Mouse (Mus musculus) intestine, embryonic 15.5 days (tissue): ENCODE results near the gene Lyplal1. TPM values are rescaled to one million over a fixed set of nuclear protein-coding genes. Genes with fewer than 3 reads are reported as not detected.

Experiments used
- ATAC-seq: fragments of 200-750 bp; cut with Nextera tagmentation; 2 replicates; pipeline ENCODE4 v1.8.0; 2017; ENCODE audit warnings: moderate TSS enrichment, moderate library complexity
- H3K27ac ChIP-seq: fragments of 300-500 bp; sonication (generic); 2 replicates; pipeline ENCODE4 v1.5.1; 2015; ENCODE audit warnings: mild to moderate bottlenecking, inconsistent platforms
- H3K27me3 ChIP-seq: fragments of 300-500 bp; sonication (generic); replicated peaks from 2 replicates; pipeline ENCODE4 v1.6.1; 2015; ENCODE audit warnings: inconsistent platforms
- H3K36me3 ChIP-seq: fragments of 300-500 bp; sonication (generic); 2 replicates; pipeline ENCODE4 v1.6.1; 2015; ENCODE audit warnings: inconsistent platforms
- H3K4me1 ChIP-seq: fragments of 300-500 bp; sonication (generic); replicated peaks from 2 replicates; pipeline ENCODE4 v1.6.1; 2015; ENCODE audit warnings: inconsistent platforms
- H3K4me2 ChIP-seq: fragments of 300-500 bp; sonication (generic); replicated peaks from 2 replicates; pipeline ENCODE4 v1.6.1; 2015; ENCODE audit warnings: mild to moderate bottlenecking, inconsistent platforms
- H3K4me3 ChIP-seq: fragments of 300-500 bp; sonication (generic); replicated peaks from 2 replicates; pipeline ENCODE4 v1.5.1; 2015; ENCODE audit warnings: inconsistent platforms
- H3K9ac ChIP-seq: fragments of 300-500 bp; sonication (generic); 2 replicates; pipeline ENCODE4 v1.6.1; 2015; ENCODE audit warnings: inconsistent platforms
- H3K9me3 ChIP-seq: fragments of 300-500 bp; sonication (generic); 2 replicates; pipeline ENCODE4 v1.6.1; 2016; ENCODE audit warnings: inconsistent platforms
- WGBS: fragments of 180-500 bp; shearing (Covaris S2); methylation state at CpG from one replicate; pipeline ENCODE4 v1.1.7; 2015; 5-methylcytosine and 5-hydroxymethylcytosine counted together
- polyA plus RNA-seq: library from polyadenylated mRNA; unstranded; fragments of >200 nt; fragmentation: Nextera tagmentation; extraction: Ambion mirVana; gene quantifications from 2 replicates; pipeline ENCODE4 v1.2.1, GENCODE M21; 2015

The Lyplal1 gene
- polyA plus RNA-seq, 1 experiment from 2014 or later: 17.1 TPM

- Histone ChIP-seq H3K4me3 (no peak overlapping the region), H3K4me1 (0 out of 2 replicates have a peak, but pooled peaks cover 2% of the 10 kb centered on the region), H3K27me3 (no peaks in the 10 kb centered on the region), H3K36me3 (no peaks in the 10 kb centered on the region), H3K9me3 (no peaks in the 10 kb centered on the region), H3K9ac (no peak overlapping the region), H3K4me2 (no peak overlapping the region), H3K27ac (no peak overlapping the region)
- WGBS: 57% methylated on average over 5 of the region's 5 CpGs
- ATAC-seq: no peak
Observed at GRCm38 (mm10) chr1:186119856-186120255, 2.7 kb upstream of the Lyplal1 start.

GRCm38 (mm10) chr1:186116086-186116600, 967 bp downstream of the Lyplal1 start:
- 78% methylated on average over 7 of the region's 7 CpGs for WGBS
- H3K9ac ChIP-seq: no peak overlapping the region
- no peaks in the 10 kb centered on the region for H3K9me3 ChIP-seq
- H3K4me3 ChIP-seq: no peak overlapping the region
- 0 out of 2 replicates have a peak, but pooled peaks cover 2% of the 10 kb centered on the region for H3K4me1 ChIP-seq
- H3K27me3 ChIP-seq: no peaks in the 10 kb centered on the region
- H3K27ac ChIP-seq: no peak overlapping the region
- no peak for ATAC-seq
- no peaks in the 10 kb centered on the region for H3K36me3 ChIP-seq
- no peak overlapping the region for H3K4me2 ChIP-seq

- ATAC-seq: no peak
- Histone ChIP-seq H3K9ac (no peak overlapping the region), H3K27ac (no peak overlapping the region), H3K27me3 (no peaks in the 10 kb centered on the region), H3K9me3 (no peaks in the 10 kb centered on the region), H3K4me3 (no peak overlapping the region), H3K36me3 (no peaks in the 10 kb centered on the region), H3K4me2 (no peak overlapping the region), H3K4me1 (no peaks in the 10 kb centered on the region)
- 61% methylated on average over 8 of the region's 8 CpGs for WGBS
Observed at GRCm38 (mm10) chr1:186102313-186102712, 14.8 kb downstream of the Lyplal1 start.

- Histone ChIP-seq H3K36me3 (no peaks in the 10 kb centered on the region), H3K9me3 (no peaks in the 10 kb centered on the region), H3K4me2 (no peak overlapping the region), H3K9ac (no peak overlapping the region), H3K27ac (no peak overlapping the region), H3K4me1 (no peaks in the 10 kb centered on the region), H3K27me3 (no peaks in the 10 kb centered on the region), H3K4me3 (no peak overlapping the region)
- 87% methylated on average over 2 of the region's 2 CpGs for WGBS
- ATAC-seq: no peak
Observed at GRCm38 (mm10) chr1:186066266-186066897, 50.7 kb downstream of the Lyplal1 start.

GRCm38 (mm10) chr1:186060041-186060440, 57.1 kb downstream of the Lyplal1 start:
- no peak overlapping the region for H3K4me3 ChIP-seq

GRCm38 (mm10) chr1:186054227-186054626, 62.9 kb downstream of the Lyplal1 start:
- Histone ChIP-seq H3K36me3 (no peaks in the 10 kb centered on the region), H3K4me3 (no peak overlapping the region), H3K27ac (no peak overlapping the region), H3K4me2 (no peak overlapping the region), H3K4me1 (no peaks in the 10 kb centered on the region), H3K27me3 (no peaks in the 10 kb centered on the region), H3K9me3 (no peaks in the 10 kb centered on the region), H3K9ac (no peak overlapping the region)
- no peak for ATAC-seq
- WGBS: 53% methylated on average over 7 of the region's 7 CpGs

More at GRCm38 (mm10) chr1:186060041-186060440, 57.1 kb downstream of the Lyplal1 start:
- H3K9ac ChIP-seq: no peak overlapping the region
- no peaks in the 10 kb centered on the region for H3K36me3 ChIP-seq
- no peaks in the 10 kb centered on the region for H3K4me1 ChIP-seq
- H3K4me2 ChIP-seq: no peak overlapping the region
- ATAC-seq: no peak
- H3K9me3 ChIP-seq: no peaks in the 10 kb centered on the region
- 82% methylated on average over 2 of the region's 2 CpGs for WGBS
- no peak overlapping the region for H3K27ac ChIP-seq
- H3K27me3 ChIP-seq: no peaks in the 10 kb centered on the region

GRCm38 (mm10) chr1:186053280-186054043, 63.6 kb downstream of the Lyplal1 start:
- 61% methylated on average over 12 of the region's 12 CpGs for WGBS
- H3K9me3 ChIP-seq: no peaks in the 10 kb centered on the region
- no peak overlapping the region for H3K4me2 ChIP-seq
- no peak overlapping the region for H3K27ac ChIP-seq
- H3K27me3 ChIP-seq: no peaks in the 10 kb centered on the region
- H3K4me3 ChIP-seq: no peak overlapping the region
- ATAC-seq: no peak
- no peaks in the 10 kb centered on the region for H3K36me3 ChIP-seq
- H3K4me1 ChIP-seq: no peaks in the 10 kb centered on the region
- H3K9ac ChIP-seq: no peak overlapping the region

GRCm38 (mm10) chr1:186043709-186044452, 73.2 kb downstream of the Lyplal1 start:
- 74% methylated on average over 11 of the region's 11 CpGs for WGBS
- Histone ChIP-seq H3K4me1 (no peaks in the 10 kb centered on the region), H3K4me3 (no peak overlapping the region), H3K9ac (no peak overlapping the region), H3K4me2 (no peak overlapping the region), H3K27ac (no peak overlapping the region), H3K36me3 (no peaks in the 10 kb centered on the region), H3K27me3 (no peaks in the 10 kb centered on the region), H3K9me3 (no peaks in the 10 kb centered on the region)
- ATAC-seq: 0 out of 2 replicates have a peak, but pooled peaks have one; percentile 17

- no peak for ATAC-seq
- Histone ChIP-seq H3K4me3 (no peak overlapping the region), H3K27ac (no peak overlapping the region)
Observed at GRCm38 (mm10) chr1:186041841-186042240, 75.3 kb downstream of the Lyplal1 start.

More at GRCm38 (mm10) chr1:186041841-186042240, 75.3 kb downstream of the Lyplal1 start:
- no peaks in the 10 kb centered on the region for H3K4me1 ChIP-seq
- WGBS: 38% methylated on average over 1 of the region's 1 CpGs
- H3K9ac ChIP-seq: no peak overlapping the region
- no peaks in the 10 kb centered on the region for H3K27me3 ChIP-seq
- no peaks in the 10 kb centered on the region for H3K9me3 ChIP-seq
- no peak overlapping the region for H3K4me2 ChIP-seq
- H3K36me3 ChIP-seq: no peaks in the 10 kb centered on the region
